Mouse (Mus musculus) bone marrow macrophage, adult 2 months (primary cell): ENCODE data around the gene Macrod2.

Experiments used
- CTCF ChIP-seq: IDR thresholded peaks from 2 replicates; pipeline ENCODE4 v1.5.1; 2012; ENCODE audit warnings: low read depth, mild to moderate bottlenecking, low read length, moderate library complexity
- POLR2A ChIP-seq: IDR thresholded peaks from 2 replicates; pipeline ENCODE4 v1.6.1; 2012; ENCODE audit warnings: mild to moderate bottlenecking, low read depth, low read length, borderline replicate concordance

DNA sequence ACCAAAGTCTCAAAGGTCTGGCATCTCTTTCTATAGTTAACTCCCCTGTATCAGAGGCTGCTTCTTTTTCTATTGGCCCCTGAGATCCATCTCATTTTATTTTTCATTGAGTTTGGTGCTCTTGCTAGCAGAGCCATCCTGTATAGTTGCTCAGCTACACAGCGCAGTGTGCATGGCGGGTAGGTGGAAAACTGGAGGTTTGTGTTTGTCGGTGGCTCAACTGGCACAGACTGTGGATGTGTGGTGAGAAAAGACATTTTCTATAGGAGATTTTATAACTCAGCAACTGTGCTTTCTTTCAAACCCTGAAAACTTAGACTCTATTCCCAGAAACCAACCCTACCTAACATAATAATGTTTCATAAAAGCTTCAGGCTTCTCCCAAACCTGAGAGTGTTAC is 365.0 kb downstream of the Macrod2 start:
- TF ChIP-seq CTCF, result no peak
- TF ChIP-seq POLR2A, result no peak
